Mouse (Mus musculus) CD8-positive naive resting alpha-beta T cell, adult 2 months (primary cell): Measurements from ENCODE around the gene Necap1.

Experiments used
- DNase-seq, 2 experiments: peaks; one replicate each; pipeline ENCODE4 v3.0.0; 2022; ENCODE audit warnings: low read depth in 2 of 2, low spot score in 2 of 2

Necap1 gene

DNA sequence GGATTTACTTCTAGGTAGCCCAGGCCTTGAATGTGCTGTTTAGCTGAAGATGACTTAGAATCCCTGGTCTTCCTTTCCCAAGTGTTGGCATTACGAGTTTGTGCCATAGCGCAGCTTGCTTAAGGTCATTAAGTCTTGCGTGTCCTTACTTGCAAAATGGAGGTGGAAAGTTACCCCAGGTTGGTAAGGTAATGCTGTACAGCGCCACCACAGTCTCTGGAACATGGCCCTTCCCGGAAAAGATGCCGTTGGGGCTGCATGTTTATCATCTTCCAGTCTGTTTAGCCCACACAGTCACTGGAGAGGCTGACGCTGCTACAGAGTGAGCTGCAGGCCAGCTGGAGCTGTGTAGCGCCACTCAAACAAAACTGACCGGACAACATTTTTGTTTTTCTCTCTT lies 9.3 kb downstream of the Necap1 start:
- DNase-seq: no peak

DNA sequence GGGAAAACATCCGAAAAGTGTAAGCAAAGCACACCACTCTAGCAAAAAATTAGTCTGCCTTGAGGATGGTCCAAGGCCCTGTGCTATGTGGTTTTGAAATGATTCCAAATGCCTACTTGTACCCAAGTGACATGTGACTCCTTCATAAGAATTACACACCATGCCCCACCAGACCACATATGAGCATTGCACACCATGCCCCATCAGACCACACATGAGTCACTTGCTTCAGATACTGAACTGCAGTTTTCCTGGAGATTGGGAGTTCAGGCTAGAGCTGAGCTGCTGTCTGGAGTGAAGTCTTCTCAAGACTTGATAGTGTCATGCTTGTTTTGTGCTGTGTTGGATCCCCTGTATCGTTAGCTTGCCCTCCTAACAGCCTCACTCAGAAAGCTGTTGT lies 15.3 kb downstream of the Necap1 start:
- DNase-seq: no peak

DNA sequence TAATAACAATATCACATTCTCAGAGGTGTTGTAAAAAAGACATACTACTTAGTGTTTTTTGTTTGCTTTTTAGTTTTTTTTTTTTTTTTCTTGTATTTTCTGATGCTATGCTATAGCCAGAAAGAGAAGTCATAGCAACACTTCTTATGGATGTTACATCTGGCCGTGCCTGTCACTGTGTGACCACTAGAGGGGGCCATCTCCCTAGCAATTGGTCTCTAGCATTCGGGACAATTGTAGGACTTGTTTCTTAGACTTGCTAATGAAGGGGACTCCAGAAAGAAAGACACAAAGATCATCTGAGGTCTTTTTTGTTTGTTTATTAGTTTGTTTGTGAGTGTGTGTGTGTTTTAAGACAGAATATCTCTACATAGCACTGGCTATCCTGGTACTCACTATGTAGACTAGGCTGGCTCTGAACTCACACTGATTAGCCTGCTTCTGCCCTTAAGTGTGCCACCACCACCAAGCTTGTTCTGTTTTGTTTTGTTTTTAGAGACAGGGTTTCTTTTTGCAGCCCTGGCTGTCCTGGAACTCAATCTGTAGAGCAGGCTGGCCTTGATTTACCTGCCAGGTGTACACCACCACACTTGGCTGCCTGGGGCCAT lies 18.3 kb downstream of the Necap1 start:
- peak; percentile 24 to 51 for DNase-seq

DNA sequence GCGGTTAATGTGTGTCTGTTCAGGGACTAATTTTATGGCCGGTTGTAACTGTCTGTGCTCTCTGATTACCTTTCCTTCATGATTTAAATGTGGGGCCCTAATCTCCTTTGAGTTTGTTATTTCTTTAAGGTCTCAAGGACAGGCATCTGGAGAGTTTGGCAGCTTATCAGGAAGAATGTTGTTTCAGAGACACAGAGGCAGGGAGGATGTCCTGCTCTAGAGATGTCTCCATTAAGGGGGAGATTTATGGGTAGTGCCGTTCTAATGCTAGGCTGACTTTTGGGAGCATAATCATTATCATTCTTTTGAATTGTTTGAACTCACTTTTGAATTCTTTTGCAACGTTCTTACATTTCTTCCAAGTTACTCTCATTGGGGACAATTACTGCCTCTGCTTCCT lies 45.6 kb downstream of the Necap1 start:
- no peak for DNase-seq

DNA sequence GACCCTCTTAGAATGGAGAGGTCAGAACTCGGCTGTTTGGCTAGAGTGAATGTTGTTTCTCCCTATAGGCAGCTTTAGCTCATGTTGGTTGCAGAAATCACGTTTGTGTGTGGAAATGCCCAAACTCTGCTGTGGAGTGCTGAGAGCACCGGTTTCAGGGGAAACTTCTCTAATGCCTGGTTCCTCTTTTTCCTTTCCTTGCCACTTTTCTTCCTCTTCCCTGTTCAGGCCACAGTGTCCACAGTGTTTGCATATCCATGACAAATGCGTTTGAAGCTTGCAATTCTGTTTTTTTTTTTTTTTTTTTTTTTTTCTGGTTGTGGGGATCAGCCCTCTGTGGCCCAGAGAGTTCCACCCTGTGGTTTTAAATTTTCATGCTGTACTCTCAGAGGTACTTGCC lies 47.2 kb downstream of the Necap1 start, which contains the start of gene Clec4a1:
Gene Clec4a1 (plus strand): TSS at position 398 of the 400 bp plus-strand sequence.
- DNase-seq: no peak

DNA sequence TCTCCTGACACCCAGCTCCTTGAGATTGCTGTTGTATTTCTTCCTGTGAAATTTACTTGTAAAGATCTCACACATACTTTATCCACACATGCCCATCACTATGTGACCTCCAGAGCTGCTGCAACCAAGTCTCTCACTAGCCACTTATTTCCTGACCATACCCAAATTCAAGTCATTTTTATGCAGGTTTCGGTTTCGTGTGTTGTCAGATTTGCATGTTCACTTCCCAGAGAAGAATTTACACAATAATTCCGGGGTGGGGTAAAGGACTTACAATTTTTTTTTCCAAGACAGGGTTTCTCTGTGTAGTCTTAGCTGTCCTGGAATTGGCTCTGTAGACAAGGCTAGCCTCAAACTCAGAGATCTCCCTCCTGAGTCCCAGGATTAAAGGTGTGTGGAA lies 60.6 kb downstream of the Necap1 start:
- DNase-seq: no peak
